18 mouse cellular contexts compared by ENCODE assay signal in the genomic region with DNA sequence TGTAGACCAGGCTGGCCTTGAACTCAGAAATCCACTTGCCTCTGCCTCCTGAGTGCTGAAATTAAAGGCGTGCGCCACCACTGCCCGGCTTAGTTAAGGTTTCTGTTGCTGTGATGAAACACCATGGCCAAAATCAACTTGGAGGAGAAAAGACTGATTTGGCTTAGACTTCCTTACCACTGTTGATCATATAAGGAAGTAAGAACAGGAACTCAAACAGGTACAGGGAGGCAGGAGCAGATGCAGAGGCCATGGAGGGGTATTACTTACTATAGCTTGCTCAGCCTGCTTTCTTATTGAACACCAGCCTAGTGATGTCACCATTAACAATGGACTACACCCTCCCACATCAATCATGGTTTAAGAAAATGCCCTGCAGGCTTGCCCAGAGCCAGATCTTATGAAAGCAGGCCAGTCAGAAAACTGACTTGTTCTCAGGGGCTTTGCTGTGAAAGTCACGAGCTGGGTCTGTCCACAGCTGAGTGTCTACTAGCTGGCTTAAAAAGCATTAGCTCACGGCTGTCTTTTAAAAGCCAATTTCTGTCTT.
A peak's percentile ranks its signal among the peaks of the same experiment; 100 is the strongest.
DNase-seq lines count a peak whose midpoint lies in the region; ATAC-seq and TF ChIP-seq lines count a peak whose summit lies in the region.
"Had no signal": no experiment of that assay in that cellular context is flagged by ENCODE, and none has a peak within 500 bp of the region (broad histone marks: within the 10 kb centered on the region; RNA-seq: fewer than 3 reads in every experiment).

No protein-coding gene starts in this region.

- TF ChIP-seq CTCF in midbrain, postnatal 0 days (IDR thresholded peaks at IDR 0.05), result no peak

- H3K4me1 ChIP-seq in hindbrain, embryonic 11.5 days (replicated peaks; ENCODE audit: control insufficient read depth, insufficient read depth, low read length), result no peaks in the 10 kb centered on the region
- peaks cover 6% of the 10 kb centered on the region for H3K4me1 ChIP-seq in hindbrain, embryonic 12.5 days
- peaks cover 4% of the 10 kb centered on the region; the same call in 1 of the 2 replicates for H3K4me1 ChIP-seq in midbrain, embryonic 12.5 days
- H3K4me1 ChIP-seq in midbrain, postnatal 0 days (ENCODE audit: insufficient read depth, low read length), result no peaks in the 10 kb centered on the region
- no peaks in the 10 kb centered on the region for H3K4me1 ChIP-seq in midbrain, embryonic 14.5 days (ENCODE audit: control insufficient read depth, insufficient read depth, low read length)
- H3K4me1 ChIP-seq: embryonic facial prominence, embryonic 12.5 days; forebrain, embryonic 15.5 days; heart, embryonic 12.5 days; hindbrain, embryonic 15.5 days had no signal

- H3K27ac ChIP-seq in hindbrain, embryonic 11.5 days (ENCODE audit: low read depth, low read length), result no peak overlapping the region
- no peak overlapping the region for H3K27ac ChIP-seq in hindbrain, embryonic 12.5 days
- H3K27ac ChIP-seq in midbrain, embryonic 12.5 days (replicated peaks), result no peak overlapping the region; the same call in 1 of the 2 replicates
- H3K27ac ChIP-seq in midbrain, postnatal 0 days (ENCODE audit: low read depth, low read length), result no peak overlapping the region
- H3K27ac ChIP-seq in midbrain, embryonic 14.5 days (replicated peaks; ENCODE audit: low read depth, low read length), result no peak overlapping the region
- H3K27ac ChIP-seq: embryonic facial prominence, embryonic 12.5 days; forebrain, embryonic 15.5 days; heart, adult 2 months; hindbrain, embryonic 15.5 days had no signal

- WGBS in hindbrain, embryonic 11.5 days, result 72% methylated on average over 5 of the region's 5 CpGs
- 66% methylated on average over 5 of the region's 5 CpGs for WGBS in hindbrain, embryonic 12.5 days
- 72% methylated on average over 5 of the region's 5 CpGs for WGBS in midbrain, embryonic 12.5 days
- 67% methylated on average over 5 of the region's 5 CpGs for WGBS in midbrain, postnatal 0 days
- WGBS in midbrain, embryonic 14.5 days, result 66% methylated on average over 5 of the region's 5 CpGs

- H3K36me3 ChIP-seq in hindbrain, embryonic 11.5 days (ENCODE audit: control insufficient read depth, insufficient read depth, low read length), result no peaks in the 10 kb centered on the region
- H3K36me3 ChIP-seq in hindbrain, embryonic 12.5 days, result no peaks in the 10 kb centered on the region
- no peaks in the 10 kb centered on the region for H3K36me3 ChIP-seq in midbrain, embryonic 12.5 days
- H3K36me3 ChIP-seq in midbrain, postnatal 0 days (ENCODE audit: insufficient read depth, low read length), result no peaks in the 10 kb centered on the region
- H3K36me3 ChIP-seq in midbrain, embryonic 14.5 days (ENCODE audit: control insufficient read depth, insufficient read depth, low read length), result no peaks in the 10 kb centered on the region
- H3K36me3 ChIP-seq: embryonic facial prominence, embryonic 12.5 days; forebrain, embryonic 15.5 days; heart, embryonic 12.5 days; hindbrain, embryonic 15.5 days had no signal

- H3K9ac ChIP-seq in hindbrain, embryonic 11.5 days (ENCODE audit: low read depth, low read length), result no peak overlapping the region
- no peak overlapping the region for H3K9ac ChIP-seq in hindbrain, embryonic 12.5 days
- H3K9ac ChIP-seq in midbrain, embryonic 12.5 days (replicated peaks), result no peak overlapping the region
- H3K9ac ChIP-seq in midbrain, postnatal 0 days (replicated peaks; ENCODE audit: low read length, poor library complexity, severe bottlenecking), result no peak overlapping the region
- no peak overlapping the region for H3K9ac ChIP-seq in midbrain, embryonic 14.5 days (replicated peaks; ENCODE audit: low read length)
- H3K9ac ChIP-seq: embryonic facial prominence, embryonic 12.5 days; forebrain, embryonic 15.5 days; heart, embryonic 12.5 days; hindbrain, embryonic 15.5 days had no signal

- no peak overlapping the region for H3K4me3 ChIP-seq in hindbrain, embryonic 11.5 days (ENCODE audit: low read depth, low read length)
- no peak overlapping the region for H3K4me3 ChIP-seq in hindbrain, embryonic 12.5 days
- no peak overlapping the region for H3K4me3 ChIP-seq in midbrain, embryonic 12.5 days
- H3K4me3 ChIP-seq in midbrain, postnatal 0 days (ENCODE audit: low read depth, low read length), result no peak overlapping the region
- no peak overlapping the region for H3K4me3 ChIP-seq in midbrain, embryonic 14.5 days (replicated peaks; ENCODE audit: low read depth, low read length)
- H3K4me3 ChIP-seq: embryonic facial prominence, embryonic 12.5 days; forebrain, embryonic 15.5 days; heart, adult 2 months; heart, embryonic 12.5 days; hindbrain, embryonic 15.5 days had no signal

- no peak for DNase-seq in hindbrain, embryonic 11.5 days (ENCODE audit: low spot score)
- DNase-seq in midbrain, postnatal 0 days (ENCODE audit: low spot score), result no peak
- peak; percentile 41 for DNase-seq in midbrain, embryonic 14.5 days
- no peak for DNase-seq in spleen, postnatal 4 days (ENCODE audit: low spot score in 2 of 2)
- DNase-seq: adrenal gland, postnatal 10 days; cerebellum, adult 11-12 months; cerebellum, adult 9-10 months; cerebellum, postnatal 25 days; gastrocnemius, postnatal 36 days; heart, adult 2 months had no signal

- H3K9me3 ChIP-seq in hindbrain, embryonic 11.5 days (ENCODE audit: control insufficient read depth, low read length), result no peaks in the 10 kb centered on the region
- no peaks in the 10 kb centered on the region for H3K9me3 ChIP-seq in hindbrain, embryonic 12.5 days (replicated peaks)
- H3K9me3 ChIP-seq in midbrain, embryonic 12.5 days, result no peaks in the 10 kb centered on the region
- no peaks in the 10 kb centered on the region for H3K9me3 ChIP-seq in midbrain, postnatal 0 days (ENCODE audit: low read length)
- no peaks in the 10 kb centered on the region for H3K9me3 ChIP-seq in midbrain, embryonic 14.5 days (ENCODE audit: control insufficient read depth, low read length)
- H3K9me3 ChIP-seq: embryonic facial prominence, embryonic 12.5 days; forebrain, embryonic 15.5 days; heart, embryonic 12.5 days; hindbrain, embryonic 15.5 days had no signal

- no peaks in the 10 kb centered on the region for H3K27me3 ChIP-seq in hindbrain, embryonic 11.5 days (ENCODE audit: control insufficient read depth, insufficient read depth, low read length)
- H3K27me3 ChIP-seq in hindbrain, embryonic 12.5 days, result no peaks in the 10 kb centered on the region
- no peaks in the 10 kb centered on the region for H3K27me3 ChIP-seq in midbrain, embryonic 12.5 days
- H3K27me3 ChIP-seq in midbrain, postnatal 0 days (ENCODE audit: insufficient read depth, low read length), result no peaks in the 10 kb centered on the region
- H3K27me3 ChIP-seq in midbrain, embryonic 14.5 days (ENCODE audit: control insufficient read depth, insufficient read depth, low read length), result no peaks in the 10 kb centered on the region
- H3K27me3 ChIP-seq: embryonic facial prominence, embryonic 12.5 days; forebrain, embryonic 15.5 days; hindbrain, embryonic 15.5 days had no signal

- peak; percentile 25; the same call in 1 of the 2 replicates for ATAC-seq in hindbrain, embryonic 11.5 days (ENCODE audit: low FRiP score)
- no peak for ATAC-seq in hindbrain, embryonic 12.5 days (ENCODE audit: low FRiP score)
- 0 out of 2 replicates have a peak, but pooled peaks have one; percentile 27 for ATAC-seq in midbrain, embryonic 12.5 days (ENCODE audit: low FRiP score, low read depth)
- ATAC-seq in midbrain, postnatal 0 days (ENCODE audit: low FRiP score), result no peak
- peak; percentile 74 for ATAC-seq in megakaryocyte, adult 5-6 weeks (ENCODE audit: poor library complexity, severe bottlenecking)
- no peak for ATAC-seq in midbrain, embryonic 14.5 days (ENCODE audit: low FRiP score, low TSS enrichment)
- ATAC-seq: forebrain, embryonic 15.5 days; inflammation-experienced regulatory T-cells, adult 6 months had no signal

- H3K4me2 ChIP-seq in hindbrain, embryonic 11.5 days (replicated peaks; ENCODE audit: low read depth, low read length), result no peak overlapping the region
- H3K4me2 ChIP-seq in hindbrain, embryonic 12.5 days (replicated peaks), result no peak overlapping the region
- H3K4me2 ChIP-seq in midbrain, embryonic 12.5 days (replicated peaks), result no peak overlapping the region
- no peak overlapping the region for H3K4me2 ChIP-seq in midbrain, postnatal 0 days (ENCODE audit: low read depth, low read length, poor library complexity, severe bottlenecking)
- H3K4me2 ChIP-seq in midbrain, embryonic 14.5 days (ENCODE audit: low read length), result no peak overlapping the region
- H3K4me2 ChIP-seq: embryonic facial prominence, embryonic 12.5 days; forebrain, embryonic 15.5 days; heart, embryonic 12.5 days; hindbrain, embryonic 15.5 days had no signal

Comparison
In these comparisons a context has a peak if more than half of its experiments do, and no peak if none do; other contexts are left out.
1. ATAC-seq: peak in hindbrain, embryonic 11.5 days (single experiment), midbrain, embryonic 12.5 days (single experiment) and megakaryocyte, adult 5-6 weeks (single experiment); none in hindbrain, embryonic 12.5 days (single experiment), midbrain, postnatal 0 days (single experiment) and midbrain, embryonic 14.5 days (single experiment).